Mouse (Mus musculus) common myeloid progenitor, adult 5-6 weeks (primary cell): ENCODE data around the gene Luc7l3. TPM values are rescaled to one million over a fixed set of nuclear protein-coding genes. Genes with fewer than 3 reads are reported as not detected.

ENCODE experiments used
- total RNA-seq: library from RNA; stranded (forward); fragments of 200-1000, 187-1606 nt; gene quantifications from 2 replicates; pipeline ENCODE4 v1.2.3, GENCODE M21; 2017

Luc7l3 gene
- total RNA-seq, 1 experiment from 2014 or later = 486 TPM

Other genes with a start within 250 kb of the Luc7l3 start
- 8.6 and 10.3 TPM in 2 replicates for gene Tob1, start 110.5 kb downstream of the Luc7l3 start, total RNA-seq
- 0.41 and 0.58 TPM in 2 replicates for gene Wfikkn2, start 76.0 kb downstream of the Luc7l3 start, total RNA-seq
- not detected in 2 replicates for gene Gm21885, start 40.1 kb downstream of the Luc7l3 start, total RNA-seq
- 32.2 and 56.7 TPM in 2 replicates for gene Ankrd40, start 6.0 kb upstream of the Luc7l3 start, total RNA-seq
- gene Abcc3, start 71.0 kb upstream of the Luc7l3 start, total RNA-seq = 0.27 TPM in 1 of 2 replicates, not detected in the other
- gene Cacna1g, start 152.2 kb upstream of the Luc7l3 start, total RNA-seq = 0.34 TPM in 1 of 2 replicates, not detected in the other
- gene Spata20, start 164.2 kb upstream of the Luc7l3 start, total RNA-seq = not detected in 2 replicates
- gene Epn3, start 178.0 kb upstream of the Luc7l3 start, total RNA-seq = not detected in 2 replicates
- gene Mycbpap, start 199.8 kb upstream of the Luc7l3 start, total RNA-seq = 0.55 and 10.8 TPM in 2 replicates
- gene Rsad1, start 227.3 kb upstream of the Luc7l3 start, total RNA-seq = 6.2 and 10.6 TPM in 2 replicates
- not detected in 2 replicates for gene Chad, start 243.1 kb upstream of the Luc7l3 start, total RNA-seq